Mouse (Mus musculus): ENCODE results near the gene Hibadh.

DNA sequence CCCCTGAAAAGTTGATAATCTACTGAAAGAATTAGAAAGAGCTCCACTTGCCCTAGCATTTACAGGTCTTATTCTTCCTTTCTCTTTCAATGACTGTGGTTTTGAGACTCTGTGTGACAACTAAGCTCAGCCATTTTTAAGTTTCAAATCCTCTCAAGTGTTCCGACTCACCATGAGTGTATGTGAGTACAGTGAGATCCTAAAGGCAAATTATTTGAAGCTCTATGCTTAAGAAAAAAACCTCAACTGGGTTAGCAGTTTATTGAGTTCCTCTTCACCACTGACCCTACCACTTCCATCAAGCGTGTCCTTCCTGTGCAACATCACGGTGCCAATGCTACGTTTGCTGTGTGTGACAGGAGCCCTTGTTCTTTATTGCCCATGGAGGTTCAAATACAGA is 9.6 kb downstream of the Hibadh start:
- no peak for TF ChIP-seq GATA1 (IDR thresholded peaks at IDR 0.05; ENCODE audit: low read length)
- TF ChIP-seq TAL1 (IDR thresholded peaks at IDR 0.05; ENCODE audit: low read length): no peak
